ENCODE assay signal across 22 mouse cellular contexts in genomic region chr12:79387886-79388285, GRCm38 (mm10).
DNase-seq lines count a peak whose midpoint lies in the region; ATAC-seq and TF ChIP-seq lines count a peak whose summit lies in the region.
"Had no signal": no experiment of that assay in that cellular context is flagged by ENCODE, and none has a peak within 500 bp of the region (broad histone marks: within the 10 kb centered on the region; RNA-seq: fewer than 3 reads in every experiment).

No protein-coding gene starts in this region.

- no peak overlapping the region for H3K9ac ChIP-seq in heart, embryonic 13.5 days
- H3K9ac ChIP-seq in lung, embryonic 14.5 days, result no peak overlapping the region
- H3K9ac ChIP-seq: embryonic facial prominence, embryonic 13.5 days; forebrain, postnatal 0 days; hindbrain, embryonic 13.5 days; liver, embryonic 12.5 days; neural tube, embryonic 12.5 days had no signal

- no peak overlapping the region for H3K4me3 ChIP-seq in heart, embryonic 13.5 days
- no peak overlapping the region for H3K4me3 ChIP-seq in lung, embryonic 14.5 days (ENCODE audit: low read depth, low read length)
- H3K4me3 ChIP-seq in lung, adult 2 months (replicated peaks; ENCODE audit: extremely low read depth, low read depth, low read length), result no peak overlapping the region
- H3K4me3 ChIP-seq: embryonic facial prominence, embryonic 13.5 days; forebrain, embryonic 10.5 days; hindbrain, embryonic 13.5 days; liver, embryonic 12.5 days; neural tube, embryonic 12.5 days had no signal

- H3K36me3 ChIP-seq in heart, embryonic 13.5 days, result no peaks in the 10 kb centered on the region
- H3K36me3 ChIP-seq in lung, embryonic 14.5 days (ENCODE audit: insufficient read depth), result no peaks in the 10 kb centered on the region
- H3K36me3 ChIP-seq: embryonic facial prominence, embryonic 13.5 days; forebrain, embryonic 10.5 days; hindbrain, embryonic 13.5 days; liver, embryonic 12.5 days; neural tube, embryonic 12.5 days had no signal

- no peak for DNase-seq in heart, postnatal 10 days
- DNase-seq in lung, embryonic 14.5 days, result peak; percentile 86
- no peak for DNase-seq in lung, adult 2 months
- peak; percentile 79 for DNase-seq in Muller cell, postnatal 12 days (ENCODE audit: inconsistent ontology term)
- DNase-seq in lung, postnatal 4 days, result peak; percentile 10 to 41
- no peak for DNase-seq in adrenal gland, adult 2 months
- DNase-seq: adrenal gland, adult 8-10 months; cerebellum, postnatal 10 days; forebrain, postnatal 0 days; heart, postnatal 14 days; kidney, adult 11 months; kidney, postnatal 36 days; right cerebral cortex, postnatal 4 days; thymus, postnatal 36 days had no signal

- ATAC-seq in heart, embryonic 13.5 days (ENCODE audit: extremely low read depth, insufficient number of reproducible peaks, low FRiP score, low TSS enrichment), result no peak
- peak; percentile 75 for ATAC-seq in lung, embryonic 14.5 days (ENCODE audit: insufficient read depth)
- no peak for ATAC-seq in cerebellum, adult (ENCODE audit: insufficient number of reproducible peaks, low FRiP score, low TSS enrichment)
- ATAC-seq: forebrain, postnatal 0 days; liver, embryonic 12.5 days had no signal

- H3K27me3 ChIP-seq in heart, embryonic 13.5 days (replicated peaks), result no peaks in the 10 kb centered on the region
- H3K27me3 ChIP-seq in lung, embryonic 14.5 days (ENCODE audit: insufficient read depth, low read length), result no peaks in the 10 kb centered on the region
- H3K27me3 ChIP-seq: embryonic facial prominence, embryonic 13.5 days; hindbrain, embryonic 13.5 days; liver, embryonic 12.5 days; neural tube, embryonic 12.5 days had no signal

- intact Hi-C loops in heart, postnatal 10 days (cut with DNase I), result no loop called here

- TF ChIP-seq POLR2A in lung, adult 2 months (IDR thresholded peaks at IDR 0.05; ENCODE audit: borderline replicate concordance, extremely low read depth, low read depth, low read length), result no peak

- peak overlapping the region; percentile 53; the same call in 1 of the 2 replicates for H3K27ac ChIP-seq in heart, embryonic 13.5 days (replicated peaks)
- H3K27ac ChIP-seq in lung, embryonic 14.5 days (ENCODE audit: low read depth), result peak overlapping the region; percentile 69
- H3K27ac ChIP-seq: forebrain, embryonic 10.5 days; hindbrain, embryonic 13.5 days; liver, embryonic 12.5 days; neural tube, embryonic 12.5 days had no signal

- no peaks in the 10 kb centered on the region for H3K9me3 ChIP-seq in heart, embryonic 13.5 days
- no peaks in the 10 kb centered on the region for H3K9me3 ChIP-seq in lung, embryonic 14.5 days (ENCODE audit: low read depth, low read length)
- H3K9me3 ChIP-seq: embryonic facial prominence, embryonic 13.5 days; forebrain, embryonic 10.5 days; hindbrain, embryonic 13.5 days; liver, embryonic 12.5 days; neural tube, embryonic 12.5 days had no signal

- H3K4me1 ChIP-seq in heart, embryonic 13.5 days, result peaks cover 64% of the 10 kb centered on the region
- peaks cover 33% of the 10 kb centered on the region for H3K4me1 ChIP-seq in lung, embryonic 14.5 days (ENCODE audit: insufficient read depth)
- peaks cover 4% of the 10 kb centered on the region for H3K4me1 ChIP-seq in lung, adult 2 months (ENCODE audit: control insufficient read depth, insufficient read depth, low read length)
- H3K4me1 ChIP-seq: hindbrain, embryonic 13.5 days; neural tube, embryonic 12.5 days had no signal

- H3K4me2 ChIP-seq in heart, embryonic 13.5 days, result no peak overlapping the region
- H3K4me2 ChIP-seq in lung, embryonic 14.5 days, result no peak overlapping the region
- H3K4me2 ChIP-seq: embryonic facial prominence, embryonic 13.5 days; hindbrain, embryonic 13.5 days; liver, embryonic 12.5 days; midbrain, embryonic 11.5 days; neural tube, embryonic 12.5 days had no signal

- 32% methylated on average over 6 of the region's 6 CpGs for WGBS in heart, embryonic 13.5 days
- WGBS in lung, embryonic 14.5 days, result 35% methylated on average over 6 of the region's 6 CpGs
- 69% methylated on average over 6 of the region's 6 CpGs for WGBS in lung, adult 2 months

- no peak for TF ChIP-seq CTCF in lung, embryonic 14.5 days (IDR thresholded peaks at IDR 0.05; ENCODE audit: low read depth)
- TF ChIP-seq CTCF in lung, adult 2 months (IDR thresholded peaks at IDR 0.05; ENCODE audit: insufficient read depth, low read length), result no peak

Comparison
In these comparisons a context has a peak if more than half of its experiments do, and no peak if none do; other contexts are left out.
1. DNase-seq: peak in lung, embryonic 14.5 days (single experiment), Muller cell, postnatal 12 days (single experiment) and lung, postnatal 4 days (2 of 2); none in heart, postnatal 10 days (0 of 2), lung, adult 2 months (single experiment) and adrenal gland, adult 2 months (single experiment).